Mouse (Mus musculus) thymus, adult 2 months (tissue): ENCODE results near the gene Ppat.
"Not testable (repeated sequence)": the region's sequence is repeated elsewhere in the genome, so short reads cannot be mapped to it uniquely, and the experiment has no call there.

ENCODE experiments used
- CTCF ChIP-seq: fragments of 200-500 bp; IDR thresholded peaks from 2 replicates; pipeline ENCODE4 v1.5.1; 2012; ENCODE audit warnings: mild to moderate bottlenecking, control low read depth, low read length, moderate library complexity, borderline replicate concordance; ENCODE audit not compliant: control insufficient read depth, poor library complexity, insufficient read depth; ENCODE audit errors: extremely low read depth
- POLR2A ChIP-seq: fragments of 200-500 bp; IDR thresholded peaks from 2 replicates; pipeline ENCODE4 v1.6.1; 2012; ENCODE audit warnings: mild to moderate bottlenecking, low read length, control low read depth, moderate library complexity; ENCODE audit not compliant: control insufficient read depth, poor library complexity, insufficient read depth; ENCODE audit errors: extremely low read depth

DNA sequence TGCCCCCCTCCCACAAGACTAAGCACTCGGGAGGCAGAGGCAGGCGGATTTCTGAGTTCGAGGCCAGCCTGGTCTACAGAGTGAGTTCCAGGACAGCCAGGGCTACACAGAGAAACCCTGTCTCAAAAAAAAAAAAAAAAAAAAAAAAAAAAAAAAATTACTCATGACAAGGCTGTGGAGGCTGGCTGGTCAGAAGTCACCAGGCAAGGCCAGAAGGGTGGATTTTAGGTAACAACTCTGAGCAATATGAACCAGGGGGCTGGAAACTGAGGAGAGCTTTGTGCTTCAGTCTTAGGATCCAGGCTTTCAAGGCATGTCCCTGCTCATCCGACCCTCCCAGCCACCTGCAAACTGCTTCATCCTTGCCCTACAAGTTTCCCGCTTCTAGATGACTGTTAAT lies 38.9 kb downstream of the Ppat start:
- not testable (repeated sequence) for TF ChIP-seq CTCF, POLR2A
